Mouse (Mus musculus) liver, postnatal 0 days (tissue): ENCODE data around the gene Actr1a. TPM values are rescaled to one million over a fixed set of nuclear protein-coding genes. Genes with fewer than 3 reads are reported as not detected.

Experiments
- ATAC-seq: fragments of 200-750 bp; cut with Nextera tagmentation; 2 replicates; pipeline ENCODE4 v1.8.0; 2017; ENCODE audit warnings: mild to moderate bottlenecking, moderate library complexity
- DNase-seq: peaks from one replicate; pipeline ENCODE4 v3.0.0-alpha.2; 2016
- H3K27ac ChIP-seq: fragments of 300-500 bp; sonication (generic); 2 replicates; pipeline ENCODE4 v1.5.1; 2014; ENCODE audit warnings: antibody characterized with exemption, moderate library complexity, mild to moderate bottlenecking, low read depth
- H3K27me3 ChIP-seq: fragments of 300-500 bp; sonication (generic); 2 replicates; pipeline ENCODE4 v1.6.1; 2014; ENCODE audit warnings: low read length, control low read depth, mixed read lengths; ENCODE audit not compliant: insufficient read depth
- H3K36me3 ChIP-seq: fragments of 300-500 bp; sonication (generic); replicated peaks from 2 replicates; pipeline ENCODE4 v1.6.1; 2014; ENCODE audit warnings: mild to moderate bottlenecking, control low read depth, low read length, moderate library complexity, mixed read lengths; ENCODE audit not compliant: insufficient read depth
- H3K4me1 ChIP-seq: fragments of 300-500 bp; sonication (generic); 2 replicates; pipeline ENCODE4 v1.6.1; 2014; ENCODE audit warnings: antibody characterized with exemption, mild to moderate bottlenecking, control low read depth; ENCODE audit not compliant: insufficient read depth
- H3K4me2 ChIP-seq: fragments of 300-500 bp; sonication (generic); 2 replicates; pipeline ENCODE4 v1.6.1; 2014; ENCODE audit warnings: low read depth, mild to moderate bottlenecking, low read length, moderate library complexity, mixed read lengths
- H3K4me3 ChIP-seq: fragments of 300-500 bp; sonication (generic); 2 replicates; pipeline ENCODE4 v1.5.1; 2014; ENCODE audit warnings: low read depth, low read length
- H3K9ac ChIP-seq: fragments of 300-500 bp; sonication (generic); replicated peaks from 2 replicates; pipeline ENCODE4 v1.6.1; 2014; ENCODE audit warnings: mild to moderate bottlenecking, moderate library complexity
- H3K9me3 ChIP-seq: fragments of 300-500 bp; sonication (generic); 2 replicates; pipeline ENCODE4 v1.6.1; 2016; ENCODE audit warnings: mild to moderate bottlenecking, control low read depth, low read length, mixed read lengths
- CTCF ChIP-seq: sonication (generic); IDR thresholded peaks from 2 replicates; pipeline ENCODE4 v1.5.1; 2016; ENCODE audit warnings: antibody characterized with exemption, low read depth
- EP300 ChIP-seq: IDR thresholded peaks from 2 replicates; pipeline ENCODE4 v1.6.1; 2016; ENCODE audit warnings: antibody characterized with exemption, low read depth, mild to moderate bottlenecking
- WGBS: fragments of 180-500 bp; shearing (Covaris S2); extraction: QIAGEN DNeasy Blood & Tissue Kit; methylation state at CpG from one replicate; pipeline ENCODE4 v1.1.7; 2014; ENCODE audit not compliant: insufficient replicate concordance; 5-methylcytosine and 5-hydroxymethylcytosine counted together
- polyA plus RNA-seq: library from polyadenylated mRNA; unstranded; fragments of >200 nt; fragmentation: Nextera tagmentation; extraction: Ambion mirVana; gene quantifications from 2 replicates; pipeline ENCODE4 v1.2.1, GENCODE M21; 2015

The Actr1a gene
- polyA plus RNA-seq, 1 experiment from 2014 or later = 35.4 TPM

DNA sequence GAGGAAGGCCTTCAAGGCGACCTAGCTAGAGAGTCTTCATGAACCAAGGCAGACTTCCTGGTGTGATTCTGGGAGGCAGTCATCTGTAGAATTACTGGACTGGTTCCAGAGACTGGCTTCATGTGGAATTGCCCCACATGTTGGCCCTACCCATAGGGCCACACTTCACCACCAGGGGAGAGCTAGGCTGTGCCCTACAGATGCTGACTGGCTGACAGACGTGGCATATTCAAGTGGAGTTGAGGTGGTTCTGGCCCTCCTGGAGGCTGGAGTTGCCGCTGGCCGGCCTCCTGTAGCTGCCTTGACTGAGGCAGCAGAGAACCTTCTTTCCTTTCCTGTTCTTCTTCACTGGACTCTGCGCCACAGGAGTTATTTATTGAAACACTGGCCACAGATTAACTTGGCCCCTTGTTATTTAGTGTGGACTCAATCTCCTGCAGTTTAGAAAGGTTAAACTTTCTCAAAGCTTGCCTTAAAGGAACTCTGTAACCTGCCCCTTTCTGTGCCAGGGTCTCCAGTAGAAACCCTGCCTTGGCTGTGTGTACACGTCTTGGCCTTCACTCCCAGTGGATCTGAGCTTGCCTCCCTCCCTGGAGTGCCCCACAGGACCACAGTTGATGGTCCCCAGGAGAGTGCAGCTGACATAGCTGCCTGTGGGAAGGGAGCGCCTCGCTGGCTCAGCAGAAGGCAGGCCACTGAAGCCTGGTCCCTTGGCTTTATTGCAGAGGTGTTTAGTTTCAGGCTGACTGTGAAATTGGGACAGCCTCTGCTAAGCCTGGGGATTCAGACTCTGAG lies 11.2 kb upstream of the Actr1a start:
- TF ChIP-seq EP300 = no peak
- peak; percentile 14; the same call in 1 of the 2 replicates for TF ChIP-seq CTCF
- 67% methylated on average over 8 of the region's 8 CpGs for WGBS
- ATAC-seq = peak; percentile 63; the same call in 1 of the 2 replicates
- Histone ChIP-seq H3K9me3 (no peaks in the 10 kb centered on the region), H3K4me3 (no peak overlapping the region), H3K36me3 (peaks cover 6% of the 10 kb centered on the region; the same call in 1 of the 2 replicates), H3K4me1 (peaks cover 19% of the 10 kb centered on the region), H3K27me3 (no peaks in the 10 kb centered on the region), H3K9ac (0 out of 2 replicates have a peak overlapping the region, but pooled peaks have one; percentile 21), H3K4me2 (no peak overlapping the region), H3K27ac (peak overlapping the region; percentile 68)
- DNase-seq = no peak

DNA sequence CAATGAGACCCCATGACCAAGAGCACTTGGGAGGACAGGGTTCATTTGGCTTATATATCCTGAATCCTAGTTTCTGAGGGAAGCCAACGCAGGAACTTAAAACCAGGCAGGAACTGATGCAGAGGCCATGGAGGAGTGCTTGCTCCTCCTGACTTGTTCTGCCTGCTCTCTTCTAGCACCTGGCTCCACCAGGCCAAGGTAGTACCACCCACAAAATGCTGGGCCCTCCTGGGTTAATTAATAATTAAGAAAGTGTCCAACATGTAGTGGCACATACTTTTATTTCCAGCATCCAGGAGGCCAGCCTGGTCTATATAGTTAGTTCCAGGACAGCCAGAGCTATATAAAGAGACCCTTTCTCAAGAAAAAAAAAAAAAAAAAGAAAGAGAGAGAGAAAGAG lies 8.5 kb upstream of the Actr1a start:
- no peaks in the 10 kb centered on the region for H3K27me3 ChIP-seq
- no peak overlapping the region for H3K4me3 ChIP-seq
- DNase-seq (no peak), ATAC-seq (no peak)
- H3K36me3 ChIP-seq = peaks cover 6% of the 10 kb centered on the region; the same call in 1 of the 2 replicates
- H3K4me2 ChIP-seq = no peak overlapping the region
- 88% methylated on average over 1 of the region's 1 CpGs for whole genome bisulfite sequencing
- peaks cover 16% of the 10 kb centered on the region for H3K4me1 ChIP-seq
- no peak for TF ChIP-seq EP300
- TF ChIP-seq CTCF = no peak
- H3K9me3 ChIP-seq = no peaks in the 10 kb centered on the region
- H3K9ac ChIP-seq = no peak overlapping the region
- no peak overlapping the region for H3K27ac ChIP-seq

DNA sequence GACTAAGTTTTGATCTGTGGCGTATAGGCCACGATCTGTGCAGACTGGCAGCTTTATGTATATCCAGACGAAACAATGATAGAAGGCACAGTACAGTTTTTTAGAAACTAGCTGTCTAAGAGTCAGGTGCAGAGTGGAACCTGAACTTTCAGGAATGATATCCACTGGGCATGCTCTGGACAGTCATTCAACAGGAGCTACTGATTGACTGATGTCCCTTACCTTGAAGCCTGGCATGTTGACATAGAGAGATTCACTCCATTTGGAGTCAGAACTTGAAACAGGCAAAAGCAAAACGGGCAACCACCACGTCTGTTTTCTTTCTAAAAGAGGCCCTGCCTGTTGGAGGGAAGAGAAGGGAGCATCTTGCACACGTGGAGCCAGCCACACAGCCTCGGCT lies 5.0 kb upstream of the Actr1a start:
- Histone ChIP-seq H3K4me1 (peaks cover 13% of the 10 kb centered on the region), H3K9ac (no peak overlapping the region), H3K4me2 (no peak overlapping the region), H3K27ac (peak overlapping the region; percentile 39; the same call in 1 of the 2 replicates), H3K36me3 (peaks cover 6% of the 10 kb centered on the region; the same call in 1 of the 2 replicates), H3K4me3 (no peak overlapping the region), H3K27me3 (no peaks in the 10 kb centered on the region), H3K9me3 (no peaks in the 10 kb centered on the region)
- TF ChIP-seq CTCF = no peak
- TF ChIP-seq EP300 = no peak
- ATAC-seq (no peak), DNase-seq (no peak)
- 72% methylated on average over 7 of the region's 7 CpGs for WGBS

DNA sequence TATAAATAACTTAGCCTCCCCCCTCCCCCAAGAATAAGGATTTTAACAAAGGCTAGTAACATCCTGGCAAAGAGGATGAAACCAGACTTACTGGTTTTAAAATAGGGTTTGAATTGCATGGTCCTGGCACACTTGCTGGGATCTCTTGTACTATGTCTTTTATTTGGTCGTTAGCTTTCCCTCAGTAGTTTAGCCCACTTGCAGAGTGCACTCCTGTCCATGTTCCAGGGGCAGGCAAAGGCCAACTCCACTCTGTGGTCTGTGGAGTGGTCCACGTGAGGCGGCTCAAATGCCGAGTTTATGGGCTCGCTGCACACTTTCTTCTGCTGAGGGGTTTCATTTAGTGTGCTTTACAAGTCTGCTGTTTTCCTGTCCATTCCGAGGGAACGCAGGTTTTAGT lies 4.3 kb upstream of the Actr1a start:
- WGBS = 77% methylated on average over 7 of the region's 7 CpGs

DNA sequence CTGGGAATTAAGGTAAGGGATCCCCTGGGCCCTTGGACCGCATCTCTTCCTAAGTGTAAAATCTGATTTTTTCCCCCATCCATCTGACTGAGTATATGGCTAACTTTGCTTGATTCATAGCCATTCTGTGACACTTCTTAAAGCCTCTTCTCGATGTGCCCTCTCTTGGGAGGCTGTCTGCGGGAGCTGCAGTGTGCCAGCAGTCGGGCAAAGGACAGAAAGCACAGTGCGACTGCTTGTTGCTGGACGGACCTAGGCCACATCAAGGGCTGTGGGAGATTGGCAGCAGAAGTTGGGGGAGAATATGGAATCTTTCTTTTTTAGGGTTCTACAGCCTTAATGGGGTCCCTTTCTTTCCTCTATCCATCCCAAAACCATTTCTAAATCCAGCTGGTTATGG lies 3.8 kb upstream of the Actr1a start:
- ATAC-seq (no peak), DNase-seq (no peak)
- peaks cover 15% of the 10 kb centered on the region for H3K4me1 ChIP-seq
- peaks cover 6% of the 10 kb centered on the region; the same call in 1 of the 2 replicates for H3K36me3 ChIP-seq
- H3K27ac ChIP-seq = no peak overlapping the region
- no peak overlapping the region for H3K9ac ChIP-seq
- WGBS = 89% methylated on average over 6 of the region's 6 CpGs
- H3K9me3 ChIP-seq = no peaks in the 10 kb centered on the region
- H3K27me3 ChIP-seq = no peaks in the 10 kb centered on the region
- no peak overlapping the region for H3K4me3 ChIP-seq
- H3K4me2 ChIP-seq = no peak overlapping the region
- no peak for TF ChIP-seq EP300
- no peak for TF ChIP-seq CTCF

More for the DNA sequence above, 4.3 kb upstream of the Actr1a start:
- Histone ChIP-seq H3K9ac (no peak overlapping the region), H3K4me3 (no peak overlapping the region), H3K4me1 (peaks cover 12% of the 10 kb centered on the region), H3K27ac (no peak overlapping the region), H3K9me3 (no peaks in the 10 kb centered on the region), H3K27me3 (no peaks in the 10 kb centered on the region), H3K4me2 (no peak overlapping the region), H3K36me3 (peaks cover 6% of the 10 kb centered on the region; the same call in 1 of the 2 replicates)
- no peak for DNase-seq
- TF ChIP-seq CTCF (no peak), EP300 (no peak)
- no peak for ATAC-seq

DNA sequence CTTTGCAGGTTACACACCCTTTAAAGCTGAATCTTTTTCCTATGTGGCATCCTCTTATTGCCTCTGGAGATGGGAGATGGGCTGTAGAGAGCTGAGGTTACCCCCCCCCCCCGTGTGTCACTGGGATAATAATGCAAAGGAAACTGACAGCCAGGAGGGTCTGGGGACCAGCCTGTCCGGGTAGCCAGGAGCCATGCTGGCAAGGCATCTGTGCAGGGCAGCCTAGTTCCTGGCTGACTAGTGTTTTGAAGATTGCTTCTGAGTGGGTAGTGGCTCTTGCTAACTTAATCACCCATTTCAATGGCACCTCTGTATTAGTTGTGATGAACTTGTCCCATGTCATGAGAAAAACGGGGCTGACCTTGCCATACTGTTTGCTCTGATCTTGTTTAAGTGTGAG lies 2.9 kb upstream of the Actr1a start:
- ATAC-seq (no peak), DNase-seq (no peak)
- Histone ChIP-seq H3K4me1 (peaks cover 22% of the 10 kb centered on the region), H3K9me3 (no peaks in the 10 kb centered on the region), H3K27ac (no peak overlapping the region), H3K4me2 (0 out of 2 replicates have a peak overlapping the region, but pooled peaks have one; percentile 100), H3K27me3 (no peaks in the 10 kb centered on the region), H3K9ac (no peak overlapping the region), H3K36me3 (peaks cover 5% of the 10 kb centered on the region; the same call in 1 of the 2 replicates), H3K4me3 (no peak overlapping the region)
- WGBS = 47% methylated on average over 3 of the region's 3 CpGs
- no peak for TF ChIP-seq EP300
- no peak for TF ChIP-seq CTCF
